In the genomic region with DNA sequence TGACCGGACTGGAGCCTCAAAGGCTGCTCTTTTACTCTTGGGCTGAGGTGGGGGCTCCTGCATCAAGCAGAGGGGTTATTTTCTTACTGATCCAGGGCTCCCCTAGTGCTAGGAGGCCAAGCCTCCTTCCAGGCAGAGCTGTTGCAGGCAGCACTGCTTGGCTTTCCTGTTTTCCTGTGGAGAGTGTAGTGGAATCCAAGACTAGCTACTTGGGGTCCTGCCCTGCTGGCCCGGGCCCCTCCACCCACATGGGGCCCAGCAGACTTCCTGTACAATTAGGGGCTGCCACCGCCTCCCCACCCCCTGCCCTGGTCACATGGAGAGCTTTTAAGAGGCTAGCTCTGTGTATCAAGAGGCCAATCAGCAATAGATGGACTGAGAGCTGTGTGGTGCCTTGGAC, we compare ENCODE assay signal across 9 mouse cellular contexts. TPM values are rescaled to one million over a fixed set of nuclear protein-coding genes. Genes with fewer than 3 reads are reported as not detected.
A peak's percentile ranks its signal among the peaks of the same experiment; 100 is the strongest.
DNase-seq lines count a peak whose midpoint lies in the region; ATAC-seq and TF ChIP-seq lines count a peak whose summit lies in the region.
"Had no signal": no experiment of that assay in that cellular context is flagged by ENCODE, and none has a peak within 500 bp of the region (broad histone marks: within the 10 kb centered on the region; RNA-seq: fewer than 3 reads in every experiment).

No protein-coding gene starts in this region.

- no peaks in the 10 kb centered on the region for H3K27me3 ChIP-seq in forebrain, embryonic 15.5 days
- no peaks in the 10 kb centered on the region for H3K27me3 ChIP-seq in forebrain, embryonic 13.5 days
- H3K27me3 ChIP-seq in liver, embryonic 12.5 days (replicated peaks) = no peaks in the 10 kb centered on the region
- no peaks in the 10 kb centered on the region for H3K27me3 ChIP-seq in hindbrain, embryonic 14.5 days (ENCODE audit: control insufficient read depth, insufficient read depth, low read length)
- no peaks in the 10 kb centered on the region for H3K27me3 ChIP-seq in myocyte (ENCODE audit: control insufficient read depth, insufficient read depth, insufficient read length)

- no peak for ATAC-seq in forebrain, embryonic 15.5 days (replicated peaks)
- ATAC-seq in forebrain, embryonic 13.5 days = no peak
- ATAC-seq in liver, embryonic 12.5 days = no peak
- no peak for ATAC-seq in hindbrain, embryonic 14.5 days (ENCODE audit: low FRiP score)

- TF ChIP-seq POLR2A in myocyte (IDR thresholded peaks at IDR 0.05; ENCODE audit: insufficient read length, low read depth) = no peak

- no peak for DNase-seq in liver
- no peak for DNase-seq in hindbrain, embryonic 14.5 days (ENCODE audit: low spot score)
- DNase-seq in urinary bladder, postnatal 25 days (ENCODE audit: low spot score) = no peak
- DNase-seq in cerebellum, adult 8-10 months = no peak
- DNase-seq: cerebellum, postnatal 36 days had no signal

- H3K79me2 ChIP-seq in myocyte (ENCODE audit: control insufficient read depth, insufficient read depth) = peaks cover 100% of the 10 kb centered on the region

- H3K36me3 ChIP-seq in forebrain, embryonic 15.5 days = no peaks in the 10 kb centered on the region
- no peaks in the 10 kb centered on the region for H3K36me3 ChIP-seq in forebrain, embryonic 13.5 days (ENCODE audit: poor library complexity, severe bottlenecking)
- no peaks in the 10 kb centered on the region for H3K36me3 ChIP-seq in liver, embryonic 12.5 days
- 0 out of 2 replicates have a peak, but pooled peaks cover 3% of the 10 kb centered on the region for H3K36me3 ChIP-seq in hindbrain, embryonic 14.5 days (replicated peaks; ENCODE audit: control insufficient read depth, insufficient read depth)
- H3K36me3 ChIP-seq in myocyte (ENCODE audit: control insufficient read depth, insufficient read depth) = peaks cover 12% of the 10 kb centered on the region

- 44% methylated on average over 3 of the region's 3 CpGs for WGBS in forebrain, embryonic 15.5 days
- 54% methylated on average over 3 of the region's 3 CpGs for WGBS in forebrain, embryonic 13.5 days
- WGBS in liver, embryonic 12.5 days (ENCODE audit: insufficient replicate concordance) = 20% methylated on average over 3 of the region's 3 CpGs
- WGBS in hindbrain, embryonic 14.5 days = 49% methylated on average over 3 of the region's 3 CpGs

- no peak overlapping the region for H3K9ac ChIP-seq in forebrain, embryonic 15.5 days (replicated peaks)
- no peak overlapping the region for H3K9ac ChIP-seq in forebrain, embryonic 13.5 days
- H3K9ac ChIP-seq in liver, embryonic 12.5 days = no peak overlapping the region
- no peak overlapping the region for H3K9ac ChIP-seq in hindbrain, embryonic 14.5 days

- H3ac ChIP-seq in myocyte (ENCODE audit: control insufficient read depth, insufficient read length) = no peak overlapping the region

- peaks cover 9% of the 10 kb centered on the region for H3K4me1 ChIP-seq in forebrain, embryonic 15.5 days
- H3K4me1 ChIP-seq in forebrain, embryonic 13.5 days = peaks cover 11% of the 10 kb centered on the region
- H3K4me1 ChIP-seq in liver, embryonic 12.5 days = peaks cover 77% of the 10 kb centered on the region
- H3K4me1 ChIP-seq in hindbrain, embryonic 14.5 days (replicated peaks; ENCODE audit: control insufficient read depth, insufficient read depth, low read length) = peaks cover 4% of the 10 kb centered on the region; the same call in 1 of the 2 replicates

- H3K27ac ChIP-seq in forebrain, embryonic 15.5 days (replicated peaks) = 0 out of 2 replicates have a peak overlapping the region, but pooled peaks have one; percentile 47
- H3K27ac ChIP-seq in forebrain, embryonic 13.5 days = no peak overlapping the region
- peak overlapping the region; percentile 63; the same call in 1 of the 2 replicates for H3K27ac ChIP-seq in liver, embryonic 12.5 days
- peak overlapping the region; percentile 66; the same call in 1 of the 2 replicates for H3K27ac ChIP-seq in hindbrain, embryonic 14.5 days

- H3K4me2 ChIP-seq in forebrain, embryonic 15.5 days (replicated peaks) = no peak overlapping the region
- no peak overlapping the region for H3K4me2 ChIP-seq in forebrain, embryonic 13.5 days
- no peak overlapping the region; the same call in 1 of the 2 replicates for H3K4me2 ChIP-seq in liver, embryonic 12.5 days
- no peak overlapping the region for H3K4me2 ChIP-seq in hindbrain, embryonic 14.5 days (replicated peaks)
- peak overlapping the region; percentile 20 for H3K4me2 ChIP-seq in myocyte (ENCODE audit: low read depth)

- H3K9me3 ChIP-seq in forebrain, embryonic 15.5 days = no peaks in the 10 kb centered on the region
- H3K9me3 ChIP-seq in forebrain, embryonic 13.5 days (replicated peaks) = no peaks in the 10 kb centered on the region
- no peaks in the 10 kb centered on the region for H3K9me3 ChIP-seq in liver, embryonic 12.5 days (replicated peaks)
- no peaks in the 10 kb centered on the region for H3K9me3 ChIP-seq in hindbrain, embryonic 14.5 days (ENCODE audit: control insufficient read depth, low read length)

- H3K4me3 ChIP-seq in forebrain, embryonic 15.5 days = no peak overlapping the region
- H3K4me3 ChIP-seq in forebrain, embryonic 13.5 days = no peak overlapping the region
- no peak overlapping the region for H3K4me3 ChIP-seq in liver, embryonic 12.5 days
- no peak overlapping the region for H3K4me3 ChIP-seq in hindbrain, embryonic 14.5 days (replicated peaks; ENCODE audit: low read length)
- no peak overlapping the region for H3K4me3 ChIP-seq in myocyte

TF ChIP-seq in myocyte, 11 proteins besides CTCF, POLR2A, EP300 and RAD21:
- TF ChIP-seq SRF (IDR thresholded peaks at IDR 0.05; ENCODE audit: control insufficient read depth, insufficient read length, low read depth) (no peak), E2F4 (IDR thresholded peaks at IDR 0.05; ENCODE audit: insufficient read depth) (no peak), USF1 (IDR thresholded peaks at IDR 0.05; ENCODE audit: low read depth) (no peak), CEBPB (IDR thresholded peaks at IDR 0.05; ENCODE audit: insufficient read depth, poor library complexity, severe bottlenecking) (no peak), TCF3 (IDR thresholded peaks at IDR 0.05; ENCODE audit: insufficient read length, low read depth) (no peak), TCF12 (IDR thresholded peaks at IDR 0.05; ENCODE audit: insufficient read depth, poor library complexity, severe bottlenecking) (no peak), MYOG (IDR thresholded peaks at IDR 0.05; ENCODE audit: control insufficient read depth in 1 of 3, insufficient read depth in 1 of 3, insufficient read length in 2 of 3, low read depth in 2 of 3) (no peak), MAX (IDR thresholded peaks at IDR 0.05; ENCODE audit: low read depth) (no peak), REST (IDR thresholded peaks at IDR 0.05; ENCODE audit: insufficient read depth, insufficient read length) (no peak), POLR2AphosphoS2 (IDR thresholded peaks at IDR 0.05; ENCODE audit: insufficient read length, low read depth) (no peak), MYOD1 (IDR thresholded peaks at IDR 0.05; ENCODE audit: control insufficient read depth in 1 of 3, insufficient read length in 2 of 3, low read depth in 2 of 3) (no peak)

RNA-seq across cellular contexts. Expression of a gene that starts 12.6 kb away (rescaled TPM):
- 33.5 TPM in 2 replicates for polyA plus RNA-seq in forebrain, embryonic 15.5 days (2015; fragmentation: Nextera tagmentation; extraction: Ambion mirVana)
- 21.1 and 23.7 TPM in 2 replicates for polyA plus RNA-seq in forebrain, embryonic 13.5 days (2015; fragmentation: Nextera tagmentation; extraction: Ambion mirVana)
- polyA plus RNA-seq in liver, embryonic 12.5 days (2016; fragmentation: Nextera tagmentation; extraction: Ambion mirVana) = 11.9 and 12.4 TPM in 2 replicates
- 16.8 and 19.4 TPM in 2 replicates for polyA plus RNA-seq in hindbrain, embryonic 14.5 days (2014; fragmentation: Nextera tagmentation; extraction: Ambion mirVana)
- 204 TPM for polyA plus RNA-seq in myocyte (2012; fragmentation: generic; extraction: Trizol)

RNA-seq across cellular contexts. Expression of a gene that starts 41.5 kb away (rescaled TPM):
- 191 and 197 TPM in 2 replicates for polyA plus RNA-seq in forebrain, embryonic 15.5 days (2015; fragmentation: Nextera tagmentation; extraction: Ambion mirVana)
- polyA plus RNA-seq in forebrain, embryonic 13.5 days (2015; fragmentation: Nextera tagmentation; extraction: Ambion mirVana) = 97.5 and 109 TPM in 2 replicates
- 5.8 and 5.9 TPM in 2 replicates for polyA plus RNA-seq in liver, embryonic 12.5 days (2016; fragmentation: Nextera tagmentation; extraction: Ambion mirVana)
- 275 and 317 TPM in 2 replicates for polyA plus RNA-seq in hindbrain, embryonic 14.5 days (2014; fragmentation: Nextera tagmentation; extraction: Ambion mirVana)
- polyA plus RNA-seq in myocyte (2012; fragmentation: generic; extraction: Trizol) = 32.2 TPM
